Mouse (Mus musculus) C2C12 (cell line): ENCODE data around the gene Tex2.

ENCODE experiments used
- CTCF ChIP-seq: IDR thresholded peaks from one replicate; pipeline ENCODE4 v1.5.1; 2011; ENCODE audit not compliant: control insufficient read depth, insufficient read depth, insufficient read length
- MYOD1 ChIP-seq: IDR thresholded peaks from one replicate; pipeline ENCODE4 v1.6.1; 2011; ENCODE audit warnings: low read depth; ENCODE audit not compliant: control insufficient read depth, insufficient read length
- MYOG ChIP-seq: IDR thresholded peaks from one replicate; pipeline ENCODE4 v1.6.1; 2011; ENCODE audit not compliant: control insufficient read depth, insufficient read length; ENCODE audit errors: extremely low read depth
- USF1 ChIP-seq: IDR thresholded peaks from one replicate; pipeline ENCODE4 v1.6.1; 2011; ENCODE audit warnings: low read depth, mild to moderate bottlenecking, control low read depth, moderate library complexity

DNA sequence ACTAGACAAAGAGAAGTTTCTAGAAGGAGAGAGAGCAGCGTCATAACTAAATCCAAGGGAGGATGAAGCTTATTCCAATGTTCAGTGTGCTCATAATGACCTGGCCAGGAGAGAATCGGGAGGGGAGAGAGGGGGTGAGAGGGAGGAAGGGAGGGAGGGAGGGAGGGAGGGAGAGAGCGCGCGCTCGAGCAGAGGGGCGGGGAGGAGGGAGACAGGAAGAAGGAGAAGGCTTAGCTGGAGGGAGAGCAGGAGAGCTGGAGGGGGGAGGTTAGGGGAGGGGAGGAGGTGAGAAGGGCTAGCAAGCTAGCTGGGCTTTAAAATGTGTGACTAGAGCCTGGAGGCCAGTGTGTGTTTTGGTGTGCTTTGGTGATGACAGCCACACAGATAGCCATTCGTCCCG lies 26.8 kb upstream of the Tex2 start:
- no peak for TF ChIP-seq CTCF
- no peak for TF ChIP-seq MYOD1
- no peak for TF ChIP-seq USF1
- no peak for TF ChIP-seq MYOG
